Mouse (Mus musculus) embryonic facial prominence, embryonic 14.5 days (tissue): ENCODE measurements around the gene Cdc42ep4. TPM values are rescaled to one million over a fixed set of nuclear protein-coding genes. Genes with fewer than 3 reads are reported as not detected.
A peak's percentile ranks its signal among the peaks of the same experiment; 100 is the strongest.

Experiments
- ATAC-seq: fragments of 200-750 bp; cut with Nextera tagmentation; 2 replicates; pipeline ENCODE4 v1.8.0; 2017; ENCODE audit warnings: low read depth, moderate number of reproducible peaks, moderate TSS enrichment
- DNase-seq: peaks from one replicate; pipeline ENCODE4 v3.0.0-alpha.2; 2015; ENCODE audit warnings: low spot score
- H3K27ac ChIP-seq: fragments of 300-500 bp; sonication (generic); replicated peaks from 2 replicates; pipeline ENCODE4 v1.5.1; 2014; ENCODE audit warnings: low read depth, mild to moderate bottlenecking, low read length, moderate library complexity
- H3K27me3 ChIP-seq: fragments of 300-500 bp; sonication (generic); replicated peaks from 2 replicates; pipeline ENCODE4 v1.6.1; 2014; ENCODE audit warnings: low read length; ENCODE audit not compliant: control insufficient read depth, insufficient read depth
- H3K36me3 ChIP-seq: fragments of 300-500 bp; sonication (generic); 2 replicates; pipeline ENCODE4 v1.6.1; 2014; ENCODE audit warnings: low read length, mixed read lengths; ENCODE audit not compliant: control insufficient read depth, insufficient read depth
- H3K4me1 ChIP-seq: fragments of 300-500 bp; sonication (generic); 2 replicates; pipeline ENCODE4 v1.6.1; 2014; ENCODE audit warnings: antibody characterized with exemption, low read length; ENCODE audit not compliant: control insufficient read depth, insufficient read depth
- H3K4me2 ChIP-seq: fragments of 300-500 bp; sonication (generic); 2 replicates; pipeline ENCODE4 v1.6.1; 2014; ENCODE audit warnings: low read depth, mild to moderate bottlenecking, low read length, moderate library complexity, mixed read lengths
- H3K4me3 ChIP-seq: fragments of 300-500 bp; sonication (generic); 2 replicates; pipeline ENCODE4 v1.5.1; 2014; ENCODE audit warnings: low read depth, mild to moderate bottlenecking, low read length
- H3K9ac ChIP-seq: fragments of 300-500 bp; sonication (generic); 2 replicates; pipeline ENCODE4 v1.6.1; 2014; ENCODE audit warnings: low read depth, mild to moderate bottlenecking, low read length, moderate library complexity, mixed read lengths
- H3K9me3 ChIP-seq: fragments of 300-500 bp; sonication (generic); 2 replicates; pipeline ENCODE4 v1.6.1; 2016; ENCODE audit warnings: low read length; ENCODE audit not compliant: control insufficient read depth
- WGBS: fragments of 180-500 bp; shearing (Covaris S2); extraction: QIAGEN DNeasy Blood & Tissue Kit; methylation state at CpG from one replicate; pipeline ENCODE4 v1.1.7; 2014; 5-methylcytosine and 5-hydroxymethylcytosine counted together
- polyA plus RNA-seq: library from polyadenylated mRNA; unstranded; fragments of >200 nt; fragmentation: Nextera tagmentation; extraction: Ambion mirVana; gene quantifications from 2 replicates; pipeline ENCODE4 v1.2.1, GENCODE M21; 2014

Cdc42ep4 gene
- polyA plus RNA-seq, 1 experiment from 2014 or later: 39.3 TPM

DNA sequence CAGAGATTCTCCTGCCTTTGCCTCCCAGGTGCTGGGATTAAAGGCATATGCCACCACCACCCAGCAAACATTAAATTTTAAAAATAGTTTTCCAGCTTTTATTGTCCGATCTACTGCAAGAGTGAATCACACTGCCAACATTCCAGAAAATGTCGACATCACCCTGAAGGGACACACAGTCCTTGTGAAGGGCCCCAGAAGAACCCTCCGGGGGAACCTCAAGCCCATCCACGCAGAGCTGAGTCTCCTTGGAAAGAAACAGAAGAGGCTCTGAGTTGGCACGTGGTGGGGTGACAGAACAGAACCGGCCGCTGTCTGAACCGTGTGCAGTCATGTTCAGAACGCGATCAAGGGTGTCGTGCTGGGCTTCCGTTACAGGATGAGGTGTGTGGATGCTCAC lies 4.9 kb upstream of the Cdc42ep4 start:
- no peak overlapping the region for H3K4me2 ChIP-seq
- H3K36me3 ChIP-seq: no peaks in the 10 kb centered on the region
- no peak for ATAC-seq
- DNase-seq: no peak
- H3K27ac ChIP-seq: no peak overlapping the region
- H3K4me1 ChIP-seq: peaks cover 10% of the 10 kb centered on the region; the same call in 1 of the 2 replicates
- 92% methylated on average over 12 of the region's 12 CpGs for WGBS
- H3K9ac ChIP-seq: no peak overlapping the region
- H3K9me3 ChIP-seq: no peaks in the 10 kb centered on the region
- no peak overlapping the region for H3K4me3 ChIP-seq
- no peaks in the 10 kb centered on the region for H3K27me3 ChIP-seq

DNA sequence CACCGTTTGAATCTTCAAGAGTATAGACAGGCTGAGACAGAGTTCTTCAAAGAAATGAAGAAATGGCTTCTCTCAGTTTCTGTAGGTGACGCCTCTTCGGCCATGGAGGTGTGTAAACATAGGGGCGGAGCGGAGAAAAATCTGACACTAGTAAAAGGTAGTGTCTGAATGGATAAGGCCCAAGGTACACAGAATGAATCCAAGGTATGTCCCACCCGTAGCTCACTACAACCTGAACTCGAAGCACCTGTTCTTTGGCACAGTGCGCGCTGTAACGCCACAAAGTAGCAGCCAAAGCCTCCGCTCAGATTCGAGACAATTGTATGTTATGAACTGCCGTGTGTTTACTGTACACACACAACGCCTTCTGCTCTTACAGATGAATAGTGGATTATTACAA lies 4.2 kb upstream of the Cdc42ep4 start:
- no peak overlapping the region for H3K27ac ChIP-seq
- 90% methylated on average over 14 of the region's 14 CpGs for WGBS

DNA sequence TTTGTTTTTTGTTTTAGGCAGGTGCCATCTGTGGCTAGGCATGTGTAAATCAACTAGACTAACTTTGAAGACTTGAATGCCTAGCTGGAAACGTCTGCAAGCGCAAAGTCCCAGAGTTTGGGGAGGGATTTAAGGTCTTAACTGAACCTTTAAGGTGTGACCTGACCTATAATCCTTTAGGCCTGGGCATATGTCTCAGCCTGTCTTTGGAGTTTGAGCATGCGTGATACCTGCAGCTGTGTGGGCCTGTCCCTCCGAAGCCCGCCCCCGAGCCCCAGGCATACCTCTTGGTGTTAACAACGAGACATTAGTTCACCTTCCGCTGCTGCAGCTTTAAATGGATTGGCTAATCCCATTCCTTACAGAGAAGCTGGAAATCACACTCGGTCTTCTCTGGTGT lies 3.2 kb upstream of the Cdc42ep4 start:
- Histone ChIP-seq H3K27me3 (no peaks in the 10 kb centered on the region), H3K9ac (no peak overlapping the region), H3K36me3 (no peaks in the 10 kb centered on the region), H3K4me3 (no peak overlapping the region), H3K27ac (no peak overlapping the region), H3K9me3 (no peaks in the 10 kb centered on the region), H3K4me2 (no peak overlapping the region), H3K4me1 (peaks cover 6% of the 10 kb centered on the region; the same call in 1 of the 2 replicates)
- ATAC-seq (no peak), DNase-seq (no peak)
- 29% methylated on average over 9 of the region's 9 CpGs for WGBS

More for the DNA sequence above, 4.2 kb upstream of the Cdc42ep4 start:
- peaks cover 10% of the 10 kb centered on the region; the same call in 1 of the 2 replicates for H3K4me1 ChIP-seq
- H3K9me3 ChIP-seq: no peaks in the 10 kb centered on the region
- H3K27me3 ChIP-seq: no peaks in the 10 kb centered on the region
- no peak overlapping the region for H3K4me3 ChIP-seq
- H3K4me2 ChIP-seq: no peak overlapping the region
- ATAC-seq: no peak
- no peaks in the 10 kb centered on the region for H3K36me3 ChIP-seq
- DNase-seq: no peak
- H3K9ac ChIP-seq: no peak overlapping the region

DNA sequence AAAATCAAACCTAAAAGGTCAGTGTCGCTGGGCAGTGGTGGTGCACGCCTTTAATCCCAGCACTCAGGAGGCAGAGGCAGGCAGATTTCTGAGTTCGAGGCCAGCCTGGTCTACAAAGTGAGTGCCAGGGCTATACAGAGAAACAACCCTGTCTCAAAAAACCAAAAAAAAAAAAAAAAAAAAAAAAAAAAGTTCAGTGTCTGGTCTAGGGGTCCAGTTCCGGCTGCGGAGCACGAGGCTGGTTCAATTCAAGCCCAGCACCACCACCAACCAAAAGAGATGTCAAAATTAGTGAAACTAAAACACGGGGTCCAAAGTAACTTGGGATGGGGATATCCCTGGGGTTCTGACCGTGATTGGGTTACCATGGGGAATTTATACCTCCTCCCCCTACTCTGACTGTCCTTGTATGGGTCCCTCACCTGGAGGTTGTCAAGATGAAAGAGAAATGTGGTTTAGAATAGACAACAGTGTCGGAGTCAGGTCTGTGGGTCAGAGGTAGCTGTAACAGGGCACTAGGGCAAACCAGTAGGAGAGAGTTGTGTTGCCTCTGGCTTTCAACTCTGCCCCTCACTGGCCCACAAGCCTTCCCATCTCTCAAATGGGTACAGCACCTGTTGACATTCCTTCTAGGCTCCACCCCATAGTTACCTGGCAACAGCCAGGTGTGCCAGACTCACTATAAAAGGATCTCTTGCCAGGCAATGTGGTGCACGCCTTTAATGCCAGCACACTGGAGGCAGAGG lies 1.2 kb upstream of the Cdc42ep4 start:
- peak overlapping the region; percentile 99; the same call in 1 of the 2 replicates for H3K27ac ChIP-seq
- ATAC-seq: no peak
- H3K9me3 ChIP-seq: no peaks in the 10 kb centered on the region
- H3K27me3 ChIP-seq: no peaks in the 10 kb centered on the region
- H3K4me2 ChIP-seq: peak overlapping the region; percentile 94
- no peak overlapping the region for H3K4me3 ChIP-seq
- H3K4me1 ChIP-seq: peaks cover 18% of the 10 kb centered on the region
- 92% methylated on average over 10 of the region's 10 CpGs for WGBS
- no peak for DNase-seq
- H3K9ac ChIP-seq: no peak overlapping the region
- 0 out of 2 replicates have a peak, but pooled peaks cover under 1% of the 10 kb centered on the region for H3K36me3 ChIP-seq

DNA sequence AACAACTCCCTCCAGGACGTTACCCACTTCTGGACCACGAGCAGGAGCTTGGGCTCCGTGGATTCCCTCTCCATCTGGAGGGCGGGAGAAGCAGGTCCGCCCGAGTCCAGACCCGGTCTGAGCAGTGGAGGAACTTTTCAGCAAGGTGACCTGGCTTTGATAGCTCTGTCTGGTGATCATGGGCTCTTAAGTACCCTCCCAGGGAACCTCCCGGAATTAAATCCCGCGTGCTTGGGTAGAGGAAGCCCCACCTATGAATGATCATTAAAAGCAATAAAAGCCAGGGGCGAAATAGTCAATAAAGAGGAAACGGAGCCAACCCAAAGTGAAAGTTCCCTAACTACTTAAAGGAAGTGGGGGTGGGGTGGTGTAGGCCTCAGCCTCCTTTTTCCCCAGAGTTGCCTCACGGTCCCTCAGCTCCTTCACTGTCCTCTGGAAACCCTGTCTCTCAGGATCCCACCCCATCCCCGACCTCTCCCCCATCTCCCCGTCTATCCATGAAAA lies 529 bp upstream of the Cdc42ep4 start:
- Histone ChIP-seq H3K4me2 (peak overlapping the region; percentile 94), H3K4me3 (peak overlapping the region; percentile 71), H3K4me1 (peaks cover 24% of the 10 kb centered on the region), H3K9ac (peak overlapping the region; percentile 91), H3K27me3 (no peaks in the 10 kb centered on the region), H3K36me3 (0 out of 2 replicates have a peak, but pooled peaks cover 4% of the 10 kb centered on the region), H3K27ac (peak overlapping the region; percentile 99), H3K9me3 (no peaks in the 10 kb centered on the region)
- 25% methylated on average over 15 of the region's 15 CpGs for WGBS
- DNase-seq (no peak), ATAC-seq (no peak)

DNA sequence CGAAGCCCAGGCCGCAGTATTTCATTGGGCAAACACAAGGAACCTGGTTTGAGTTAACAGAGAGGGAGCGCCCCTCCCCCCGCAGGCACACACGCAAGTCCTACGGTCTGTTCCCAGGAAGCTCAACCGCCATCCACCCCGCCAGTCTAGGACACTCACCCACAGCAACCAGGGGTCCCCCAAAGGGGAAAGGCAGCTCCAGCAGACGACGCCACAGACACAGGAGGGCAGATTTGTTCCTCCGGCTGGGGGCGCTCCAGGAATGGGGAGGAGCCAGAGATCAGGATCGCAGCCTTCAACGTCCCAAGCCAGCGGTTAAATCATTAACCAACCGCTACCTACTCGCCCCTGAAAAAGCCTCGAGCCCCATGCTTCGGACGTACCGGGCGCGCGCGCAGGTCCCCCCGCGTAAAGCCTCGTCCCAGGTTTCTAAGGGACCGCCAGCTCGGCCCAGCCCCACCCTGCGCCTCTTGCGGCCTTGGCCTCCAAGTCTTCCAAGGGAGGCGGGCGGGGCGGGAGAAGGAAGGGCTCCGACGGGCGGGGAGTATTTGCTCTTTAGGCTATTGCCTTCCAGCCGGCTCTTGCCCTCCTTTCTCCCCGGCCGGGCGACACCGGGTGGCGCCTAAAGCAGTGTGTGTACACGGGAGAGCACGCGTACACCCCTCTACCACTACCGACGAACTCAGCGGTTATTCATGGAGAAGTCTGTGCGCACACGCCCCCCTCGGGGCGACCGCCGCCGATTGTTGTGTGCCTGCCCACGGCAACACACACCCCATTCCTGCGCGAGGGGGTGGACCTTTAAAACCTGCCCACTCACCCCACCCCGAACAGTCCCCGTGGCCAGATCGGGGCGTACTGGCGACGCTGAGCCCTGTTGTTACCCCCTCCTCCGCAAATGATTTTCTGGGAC lies 854 bp downstream of the Cdc42ep4 start:
- under 1% methylated on average over 54 of the region's 67 CpGs for WGBS
- Histone ChIP-seq H3K4me3 (peak overlapping the region; percentile 71), H3K36me3 (peaks cover 9% of the 10 kb centered on the region; the same call in 1 of the 2 replicates), H3K27ac (peak overlapping the region; percentile 99), H3K9me3 (no peaks in the 10 kb centered on the region), H3K27me3 (no peaks in the 10 kb centered on the region), H3K9ac (peak overlapping the region; percentile 91), H3K4me1 (peaks cover 29% of the 10 kb centered on the region), H3K4me2 (peak overlapping the region; percentile 94)
- ATAC-seq (peak; percentile 56), DNase-seq (peak; percentile 93)

DNA sequence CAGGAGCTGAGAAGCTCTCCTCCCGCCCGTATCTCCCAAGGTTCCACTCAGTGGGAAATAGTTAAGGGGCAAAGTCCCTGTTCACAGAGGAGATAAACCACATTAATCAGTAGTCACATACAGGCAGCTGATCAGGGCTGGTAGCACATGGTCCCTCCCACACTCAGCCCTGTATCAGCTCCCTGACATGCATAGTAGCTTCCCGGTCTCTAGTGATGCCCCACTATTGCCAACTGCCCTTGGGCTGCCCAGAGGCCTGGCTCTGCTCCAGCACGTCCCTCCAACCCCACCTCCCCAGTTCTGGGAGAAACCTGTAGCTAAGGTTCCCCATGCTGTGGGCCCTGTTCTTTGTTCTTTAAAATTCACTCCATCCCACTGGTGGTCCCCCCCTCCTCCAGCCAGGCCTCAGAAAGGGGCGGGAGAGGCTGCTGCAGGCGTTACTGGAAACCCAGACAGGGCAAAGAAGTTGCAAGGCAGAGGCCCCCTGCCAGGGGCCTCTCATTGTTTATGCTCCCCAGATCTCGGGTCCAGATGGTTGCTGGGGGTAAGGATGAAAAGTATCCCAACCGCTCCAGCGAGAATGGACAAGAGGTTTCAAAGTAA lies 1.8 kb downstream of the Cdc42ep4 start:
- Histone ChIP-seq H3K9ac (peak overlapping the region; percentile 91), H3K4me3 (peak overlapping the region; percentile 71), H3K27ac (peak overlapping the region; percentile 99), H3K4me2 (peak overlapping the region; percentile 94), H3K9me3 (no peaks in the 10 kb centered on the region), H3K36me3 (peaks cover 15% of the 10 kb centered on the region), H3K4me1 (peaks cover 29% of the 10 kb centered on the region), H3K27me3 (no peaks in the 10 kb centered on the region)
- ATAC-seq (peak; percentile 32), DNase-seq (peak; percentile 83)
- WGBS: 0% methylated on average over 9 of the region's 9 CpGs
